In genomic region chr6:143087332-143087731, GRCm38 (mm10) we compare ENCODE assay signal across 14 mouse cellular contexts.
"Had no signal": no experiment of that assay in that cellular context is flagged by ENCODE, and none has a peak within 500 bp of the region (broad histone marks: within the 10 kb centered on the region; RNA-seq: fewer than 3 reads in every experiment).

No protein-coding gene starts in this region.

- ATAC-seq: liver, postnatal 0 days; lung, postnatal 0 days; midbrain, embryonic 13.5 days; midbrain, embryonic 15.5 days had no signal

- DNase-seq: liver, embryonic 13.5 days; liver, postnatal 0 days; lung, adult 2 months; retina, postnatal 1 day; right cerebral cortex, adult 18-20 months; right cerebral cortex, postnatal 25 days; right cerebral cortex, postnatal 4 days; spleen, adult 18-20 months; thymus, adult 18-20 months; thymus, postnatal 14 days; thymus, postnatal 36 days had no signal
